Mouse (Mus musculus) right cerebral cortex, postnatal 14 days (tissue): ENCODE data around the gene Gm10340.
"Not testable (repeated sequence)": the region's sequence is repeated elsewhere in the genome, so short reads cannot be mapped to it uniquely, and the experiment has no call there.

Experiments
- DNase-seq: peaks from one replicate; pipeline ENCODE4 v3.0.0; 2022

The Gm10340 gene

GRCm38 (mm10) chr14:3133697-3134096 lies at the start of gene Gm10340:
Gm10340 (plus strand) TSS chr14:3133997.
- not testable (repeated sequence) for DNase-seq

- DNase-seq: not testable (repeated sequence)
Measured at GRCm38 (mm10) chr14:3116051-3116450, 17.7 kb upstream of the Gm10340 start.

GRCm38 (mm10) chr14:3187955-3188354 lies 54.2 kb downstream of the Gm10340 start, which contains the start of gene Gm5795:
Gm5795 (plus strand) TSS chr14:3188255.
- not testable (repeated sequence) for DNase-seq
